Mouse (Mus musculus) urinary bladder, postnatal 4 days (tissue): ENCODE data around the gene Gm8220.
"Not testable (repeated sequence)": the region's sequence is repeated elsewhere in the genome, so short reads cannot be mapped to it uniquely, and the experiment has no call there.

ENCODE experiments used
- DNase-seq, 2 experiments: peaks; one replicate each; pipeline ENCODE4 v3.0.0; 2021 to 2022; ENCODE audit warnings: low spot score in 2 of 2

The Gm8220 gene

DNA sequence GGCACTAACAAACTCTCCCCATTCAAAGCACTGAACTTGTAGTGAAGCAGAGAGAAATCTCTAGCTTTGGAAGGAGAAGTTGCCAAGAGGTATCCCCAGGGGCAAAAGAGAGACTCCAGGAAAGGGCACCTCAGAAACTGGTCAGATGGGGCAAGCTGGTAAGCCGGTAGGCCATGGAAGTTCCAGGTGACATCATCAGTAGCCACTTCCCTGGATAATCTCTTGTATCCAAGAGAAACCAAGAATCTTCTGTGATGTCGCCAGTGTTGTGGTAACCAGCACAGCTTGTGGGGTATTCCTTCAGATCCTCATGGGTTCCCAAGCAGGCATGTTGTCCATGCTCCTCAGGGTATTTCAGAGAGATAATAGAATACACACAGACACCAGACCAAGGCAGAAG, at the start of gene Gm8220:
Gene Gm8220, plus strand, starts transcription at position 301 of the 400 bp plus-strand sequence.
- DNase-seq, result not testable (repeated sequence)

DNA sequence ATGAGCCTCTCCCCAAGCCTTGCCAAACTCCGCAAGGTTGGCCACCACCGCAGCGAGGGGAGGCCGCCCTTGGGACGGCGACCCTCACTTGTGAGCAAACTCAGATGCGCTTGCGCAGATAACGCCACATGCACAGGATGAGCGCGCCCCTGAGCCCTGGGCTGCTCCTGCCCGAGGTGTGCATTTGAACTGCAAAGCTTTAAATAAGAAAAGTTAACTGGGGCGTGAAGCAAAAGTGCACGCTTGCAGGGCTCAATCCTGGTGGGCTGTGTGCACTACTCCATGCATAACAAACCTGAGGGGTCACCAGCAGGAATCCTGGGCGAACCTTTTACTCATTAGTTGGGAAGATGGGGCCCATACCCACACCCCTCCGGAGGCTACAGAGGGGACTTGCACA, 37.3 kb upstream of the Gm8220 start:
- DNase-seq, result no peak

- DNase-seq, result not testable (repeated sequence)
Measured at GRCm38 (mm10) chr14:44312049-44312448, 26.7 kb downstream of the Gm8220 start.

- DNase-seq, result not testable (repeated sequence)
Measured at GRCm38 (mm10) chr14:44338484-44338883, 53.1 kb downstream of the Gm8220 start, which contains the start of gene Gm5930. TSS of gene Gm5930 (minus strand) at chr14:44338584.
